Mouse (Mus musculus) forebrain, embryonic 10.5 days (tissue): Measurements from ENCODE around the gene Ugcg. TPM values are rescaled to one million over a fixed set of nuclear protein-coding genes. Genes with fewer than 3 reads are reported as not detected.
A peak's percentile ranks its signal among the peaks of the same experiment; 100 is the strongest.

Source experiments
- DNase-seq: peaks from one replicate; pipeline ENCODE4 v3.0.0-alpha.2; 2017; ENCODE audit warnings: low spot score; ENCODE audit errors: extremely low spot score
- H3K27ac ChIP-seq: fragments of 300-500 bp; sonication (generic); 2 replicates; pipeline ENCODE4 v1.5.1; 2016; ENCODE audit warnings: mild to moderate bottlenecking
- H3K27me3 ChIP-seq: fragments of 300-500 bp; sonication (generic); 2 replicates; pipeline ENCODE4 v1.6.1; 2016; ENCODE audit warnings: mild to moderate bottlenecking; ENCODE audit not compliant: poor library complexity, severe bottlenecking
- H3K36me3 ChIP-seq: fragments of 300-500 bp; sonication (generic); replicated peaks from 2 replicates; pipeline ENCODE4 v1.6.1; 2016; ENCODE audit warnings: mild to moderate bottlenecking, moderate library complexity
- H3K4me1 ChIP-seq: fragments of 300-500 bp; sonication (generic); 2 replicates; pipeline ENCODE4 v1.6.1; 2016
- H3K4me3 ChIP-seq: fragments of 300-500 bp; sonication (generic); 2 replicates; pipeline ENCODE4 v1.5.1; 2016; ENCODE audit warnings: mild to moderate bottlenecking, moderate library complexity
- H3K9me3 ChIP-seq: fragments of 300-500 bp; sonication (generic); 2 replicates; pipeline ENCODE4 v1.6.1; 2016; ENCODE audit warnings: mild to moderate bottlenecking, moderate library complexity
- WGBS: fragments of 180-500 bp; shearing (Covaris S2); methylation state at CpG from one replicate; pipeline ENCODE4 v1.1.7; 2016; 5-methylcytosine and 5-hydroxymethylcytosine counted together
- polyA plus RNA-seq: library from polyadenylated mRNA; unstranded; fragments of >200 nt; fragmentation: Nextera tagmentation; extraction: Ambion mirVana; gene quantifications from 2 replicates; pipeline ENCODE4 v1.2.1, GENCODE M21; 2016

The Ugcg gene
- 11.7 and 12.0 TPM in 2 replicates for polyA plus RNA-seq

DNA sequence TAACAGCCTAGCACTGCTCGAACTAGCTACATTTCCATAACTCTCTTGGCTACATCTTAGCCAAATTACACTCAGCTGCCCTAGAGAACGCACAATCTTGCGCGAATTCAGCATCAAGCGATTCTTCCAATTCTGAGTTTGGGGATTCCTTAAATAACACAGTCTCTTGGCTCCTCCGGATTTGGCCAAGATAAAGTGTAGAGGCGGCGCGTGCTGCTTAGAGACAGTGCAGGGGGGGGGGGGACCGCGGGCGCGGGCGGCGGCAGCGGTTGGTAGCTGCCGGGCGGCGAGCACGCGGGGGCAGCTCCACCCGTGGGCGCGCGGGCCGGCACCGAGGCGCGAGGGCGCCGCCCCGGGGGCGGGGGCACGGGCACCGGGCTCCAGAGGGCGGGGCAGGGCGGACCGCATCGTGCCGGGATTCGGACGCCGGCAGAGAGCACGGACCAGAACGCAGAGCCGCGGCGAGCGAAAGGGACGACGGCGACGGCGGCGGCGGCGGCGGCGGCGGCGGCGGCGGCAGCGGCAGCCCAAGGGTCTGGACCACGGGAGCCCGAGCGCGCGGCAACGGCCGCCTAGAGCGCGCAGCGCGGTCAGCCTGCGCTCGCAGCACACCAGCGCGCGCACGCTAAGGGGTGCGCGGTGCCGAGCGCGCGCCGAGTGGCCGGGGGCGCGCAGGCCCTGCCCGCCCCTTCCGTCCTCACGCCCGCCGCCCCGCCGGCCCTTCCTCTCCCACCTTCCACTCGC lies at the start of gene Ugcg:
Gene Ugcg (plus strand): TSS at position 456 of the 744 bp plus-strand sequence.
- Histone ChIP-seq H3K27ac (peak within 1 kb of the TSS; percentile 96), H3K4me1 (peaks cover 17% of the 10 kb centered on the region), H3K36me3 (peaks cover 10% of the 10 kb centered on the region), H3K27me3 (no peaks in the 10 kb centered on the region), H3K4me3 (peak within 1 kb of the TSS; percentile 83), H3K9me3 (no peaks in the 10 kb centered on the region)
- under 1% methylated on average over 95 of the region's 99 CpGs for WGBS
- peak; percentile 67 for DNase-seq

DNA sequence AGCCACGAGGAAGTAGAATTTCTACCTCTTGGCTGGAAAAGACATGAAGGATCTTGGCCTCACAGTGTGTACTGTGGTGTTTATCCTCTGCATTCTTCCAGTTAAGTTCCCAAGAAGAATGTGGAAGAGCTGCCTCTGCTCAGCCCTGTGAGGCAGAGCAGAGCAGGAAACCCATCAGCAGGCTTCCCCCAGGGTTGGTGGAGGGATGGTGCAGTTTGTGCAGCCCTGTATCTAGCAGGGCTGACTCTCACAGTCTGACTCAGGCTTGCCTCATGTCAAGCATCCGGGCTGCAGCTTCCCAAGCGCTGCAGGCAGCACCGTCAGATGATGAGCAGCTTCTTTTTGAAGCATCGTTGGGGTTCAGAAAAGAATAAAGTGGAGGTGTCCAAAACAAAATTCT lies 40.0 kb upstream of the Ugcg start:
- H3K4me3 ChIP-seq: no peak overlapping the region
- H3K36me3 ChIP-seq: no peaks in the 10 kb centered on the region
- no peak overlapping the region for H3K27ac ChIP-seq
- no peaks in the 10 kb centered on the region for H3K9me3 ChIP-seq
- 88% methylated on average over 5 of the region's 5 CpGs for WGBS
- H3K27me3 ChIP-seq: no peaks in the 10 kb centered on the region
- no peaks in the 10 kb centered on the region for H3K4me1 ChIP-seq
- DNase-seq: no peak

DNA sequence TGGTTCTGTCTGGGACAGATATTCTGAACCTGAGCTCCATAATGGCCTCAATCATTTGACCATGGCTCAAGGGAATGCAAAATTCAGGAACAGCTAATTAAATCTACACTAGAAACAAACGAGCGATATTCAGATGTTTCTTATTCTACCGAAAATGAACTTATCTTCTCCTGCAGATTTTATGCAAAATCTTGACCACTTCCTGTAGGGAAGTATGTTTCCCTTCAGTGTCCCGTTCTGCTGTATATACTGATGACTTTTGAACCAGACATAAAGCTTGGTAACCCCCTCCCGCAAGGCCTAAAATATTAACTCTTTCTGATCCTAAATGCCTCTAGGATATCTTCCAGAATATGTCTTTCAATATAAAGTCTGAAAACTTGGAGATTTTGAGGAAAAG lies 38.1 kb upstream of the Ugcg start:
- WGBS: 82% methylated on average over 5 of the region's 5 CpGs
- DNase-seq: no peak
- no peak overlapping the region for H3K4me3 ChIP-seq

DNA sequence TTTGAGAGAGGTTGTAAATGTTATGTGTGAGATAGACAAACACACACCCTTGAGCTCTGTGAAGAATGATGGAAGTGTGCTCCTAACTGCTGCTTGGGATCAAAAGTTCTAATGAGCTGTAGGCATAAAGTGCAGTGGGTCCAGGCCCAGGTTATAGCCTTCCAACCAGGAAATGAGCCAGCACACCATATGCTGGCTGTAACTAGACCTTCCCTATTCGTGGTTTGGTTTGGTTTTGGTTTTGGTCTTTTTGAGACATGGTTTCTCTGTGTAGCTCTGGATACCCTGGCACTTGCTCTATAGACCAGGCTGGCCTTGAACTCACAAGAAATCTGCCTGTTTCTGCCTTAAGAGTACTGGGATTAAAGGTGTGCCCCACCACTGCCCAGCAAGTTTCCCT lies 37.1 kb upstream of the Ugcg start:
- H3K4me3 ChIP-seq: no peak overlapping the region

More for the DNA sequence above, 38.1 kb upstream of the Ugcg start:
- H3K27me3 ChIP-seq: no peaks in the 10 kb centered on the region
- no peaks in the 10 kb centered on the region for H3K4me1 ChIP-seq
- H3K36me3 ChIP-seq: no peaks in the 10 kb centered on the region
- no peaks in the 10 kb centered on the region for H3K9me3 ChIP-seq
- H3K27ac ChIP-seq: no peak overlapping the region

DNA sequence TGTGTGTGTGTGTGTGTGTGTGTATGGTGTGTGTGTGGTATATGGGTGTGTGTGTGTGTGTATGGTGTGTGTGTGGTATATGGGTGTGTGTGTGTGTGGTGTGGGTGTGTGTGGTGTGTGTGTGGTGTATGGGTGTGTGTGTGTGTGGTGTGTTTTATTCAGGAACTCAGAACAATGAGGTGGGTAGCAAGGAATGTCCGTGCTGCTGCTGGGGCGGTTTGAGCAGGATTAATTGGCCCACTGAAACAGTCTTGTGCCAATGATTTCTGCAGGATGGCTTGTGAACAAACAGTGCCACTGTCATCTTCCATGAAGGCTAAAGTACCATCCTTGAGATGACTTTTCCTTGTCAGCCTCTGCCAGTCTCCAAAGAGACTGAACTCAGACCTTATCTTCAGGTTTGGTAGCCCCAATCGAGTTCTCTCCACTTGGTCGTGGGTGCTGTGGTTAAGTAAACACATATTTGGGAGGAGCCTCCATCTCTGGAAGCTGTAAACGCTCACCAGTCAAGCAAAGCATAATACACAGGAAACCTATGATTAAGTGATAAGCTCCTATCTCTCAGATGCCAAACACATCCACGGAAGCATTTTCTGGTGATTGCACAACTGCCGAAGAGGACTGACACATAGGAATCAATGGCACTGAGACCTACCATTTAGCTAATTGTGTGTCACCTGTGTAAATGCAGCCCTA lies 32.0 kb upstream of the Ugcg start:
- H3K9me3 ChIP-seq: no peaks in the 10 kb centered on the region
- no peaks in the 10 kb centered on the region for H3K27me3 ChIP-seq
- H3K27ac ChIP-seq: no peak overlapping the region
- WGBS: 82% methylated on average over 7 of the region's 7 CpGs
- no peaks in the 10 kb centered on the region for H3K4me1 ChIP-seq
- no peak for DNase-seq
- no peaks in the 10 kb centered on the region for H3K36me3 ChIP-seq
- H3K4me3 ChIP-seq: no peak overlapping the region

More for the DNA sequence above, 37.1 kb upstream of the Ugcg start:
- DNase-seq: no peak
- Histone ChIP-seq H3K27ac (no peak overlapping the region), H3K27me3 (no peaks in the 10 kb centered on the region), H3K9me3 (no peaks in the 10 kb centered on the region), H3K4me1 (no peaks in the 10 kb centered on the region), H3K36me3 (no peaks in the 10 kb centered on the region)
- WGBS: 81% methylated on average over 1 of the region's 1 CpGs

DNA sequence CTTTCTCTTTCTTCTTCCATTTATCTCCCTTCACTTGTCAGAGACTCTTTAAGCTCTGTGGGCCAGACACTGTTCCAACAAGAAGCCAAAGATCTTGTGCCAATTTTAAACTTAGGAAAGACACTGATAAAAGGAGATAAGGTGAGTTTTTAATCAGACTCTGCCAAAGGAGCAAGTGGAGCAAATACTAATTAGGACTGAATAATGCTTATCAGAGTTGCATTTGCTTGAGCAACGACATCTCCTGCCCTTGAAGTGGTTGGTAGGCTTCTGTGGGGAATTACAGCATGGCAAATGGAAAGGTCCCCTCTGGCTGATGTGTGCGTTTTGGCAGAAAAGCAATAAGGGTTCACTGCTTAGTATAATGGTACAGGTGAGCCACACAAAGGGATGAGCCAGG lies 31.4 kb upstream of the Ugcg start:
- Histone ChIP-seq H3K4me3 (no peak overlapping the region), H3K9me3 (no peaks in the 10 kb centered on the region), H3K36me3 (no peaks in the 10 kb centered on the region), H3K27me3 (no peaks in the 10 kb centered on the region), H3K27ac (no peak overlapping the region), H3K4me1 (no peaks in the 10 kb centered on the region)
- 79% methylated on average over 2 of the region's 2 CpGs for WGBS
- no peak for DNase-seq

DNA sequence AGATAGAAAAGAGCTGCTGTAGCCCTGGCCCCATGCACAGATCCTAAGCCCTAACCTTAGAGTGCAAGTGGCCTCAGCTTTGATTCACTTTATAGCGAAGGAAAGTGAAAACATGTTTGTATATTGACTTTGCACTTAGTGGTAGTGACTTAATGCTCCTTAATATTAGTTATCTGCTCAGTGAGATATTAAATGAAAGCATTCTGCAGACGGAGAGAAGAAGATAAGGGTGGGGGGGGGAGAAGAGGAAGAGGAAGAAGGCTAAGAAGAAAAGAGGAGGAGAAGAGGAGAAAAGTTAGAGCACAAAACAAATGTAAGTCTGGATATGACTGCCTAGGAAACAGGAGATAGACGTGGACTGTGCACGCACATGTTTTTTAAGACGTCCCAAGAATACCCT lies 28.8 kb upstream of the Ugcg start:
- Histone ChIP-seq H3K27me3 (no peaks in the 10 kb centered on the region), H3K4me3 (no peak overlapping the region), H3K4me1 (peaks cover 3% of the 10 kb centered on the region; the same call in 1 of the 2 replicates), H3K36me3 (no peaks in the 10 kb centered on the region), H3K27ac (no peak overlapping the region), H3K9me3 (no peaks in the 10 kb centered on the region)
- DNase-seq: no peak
- 89% methylated on average over 5 of the region's 5 CpGs for WGBS

DNA sequence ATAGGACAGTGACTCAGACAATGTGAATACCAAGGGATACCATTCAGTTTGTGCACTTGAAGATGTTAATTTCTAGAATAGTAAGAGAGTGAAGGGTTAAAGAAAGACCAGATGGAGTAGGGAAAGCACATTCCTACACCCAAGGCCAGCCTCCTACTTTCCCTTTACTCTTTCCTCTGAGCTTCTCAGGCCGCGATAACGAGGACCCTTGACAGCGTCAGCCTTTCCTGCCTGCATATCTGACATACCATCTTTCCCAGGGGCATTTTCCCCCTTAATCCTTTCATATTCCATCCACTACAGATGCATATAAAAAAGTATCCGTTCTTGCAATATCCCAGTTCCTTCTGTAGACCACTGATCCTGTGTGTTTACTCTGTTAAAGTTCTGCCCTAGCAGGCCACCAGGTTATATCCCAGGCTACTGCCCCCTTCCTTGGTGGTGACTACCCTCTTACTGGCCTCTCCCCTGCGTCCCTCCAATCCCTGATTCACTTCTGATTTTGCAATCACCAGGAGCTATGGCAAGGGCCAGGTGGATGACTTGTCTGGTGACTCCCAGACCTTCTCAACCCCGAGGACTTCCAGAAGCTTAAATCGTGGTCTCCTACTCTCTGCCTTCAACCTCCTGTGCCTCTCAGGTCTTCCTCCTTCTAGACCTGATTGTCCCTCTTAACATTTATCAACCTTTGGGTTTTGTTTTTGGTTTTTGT lies 27.9 kb upstream of the Ugcg start:
- no peaks in the 10 kb centered on the region for H3K36me3 ChIP-seq
- H3K4me3 ChIP-seq: no peak overlapping the region
- DNase-seq: no peak
- peaks cover 3% of the 10 kb centered on the region; the same call in 1 of the 2 replicates for H3K4me1 ChIP-seq
- no peaks in the 10 kb centered on the region for H3K27me3 ChIP-seq
- no peak overlapping the region for H3K27ac ChIP-seq
- WGBS: 84% methylated on average over 8 of the region's 8 CpGs
- H3K9me3 ChIP-seq: no peaks in the 10 kb centered on the region

DNA sequence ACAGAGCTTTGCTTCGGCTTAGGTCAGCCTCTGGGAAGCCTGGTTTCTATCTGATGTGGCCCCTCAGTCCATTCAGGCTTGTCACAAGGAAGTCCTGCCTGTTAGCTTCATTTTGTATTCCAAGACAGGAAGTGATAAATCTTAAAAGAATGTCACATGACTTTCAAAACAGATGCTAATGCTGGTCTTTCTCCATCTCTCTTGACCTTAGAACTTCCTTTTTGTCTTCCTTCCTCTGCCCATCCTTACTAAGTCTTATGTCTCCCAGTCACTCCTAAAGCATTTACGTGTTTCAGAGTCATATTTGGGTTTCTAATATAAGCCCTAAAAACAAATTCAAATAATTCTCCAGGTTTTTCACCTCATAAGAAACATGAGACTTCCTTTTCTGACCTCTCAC lies 25.0 kb upstream of the Ugcg start:
- Histone ChIP-seq H3K4me3 (no peak overlapping the region), H3K36me3 (no peaks in the 10 kb centered on the region), H3K27ac (no peak overlapping the region), H3K9me3 (no peaks in the 10 kb centered on the region), H3K4me1 (peaks cover 3% of the 10 kb centered on the region; the same call in 1 of the 2 replicates), H3K27me3 (no peaks in the 10 kb centered on the region)
- 89% methylated on average over 2 of the region's 2 CpGs for WGBS
- no peak for DNase-seq

DNA sequence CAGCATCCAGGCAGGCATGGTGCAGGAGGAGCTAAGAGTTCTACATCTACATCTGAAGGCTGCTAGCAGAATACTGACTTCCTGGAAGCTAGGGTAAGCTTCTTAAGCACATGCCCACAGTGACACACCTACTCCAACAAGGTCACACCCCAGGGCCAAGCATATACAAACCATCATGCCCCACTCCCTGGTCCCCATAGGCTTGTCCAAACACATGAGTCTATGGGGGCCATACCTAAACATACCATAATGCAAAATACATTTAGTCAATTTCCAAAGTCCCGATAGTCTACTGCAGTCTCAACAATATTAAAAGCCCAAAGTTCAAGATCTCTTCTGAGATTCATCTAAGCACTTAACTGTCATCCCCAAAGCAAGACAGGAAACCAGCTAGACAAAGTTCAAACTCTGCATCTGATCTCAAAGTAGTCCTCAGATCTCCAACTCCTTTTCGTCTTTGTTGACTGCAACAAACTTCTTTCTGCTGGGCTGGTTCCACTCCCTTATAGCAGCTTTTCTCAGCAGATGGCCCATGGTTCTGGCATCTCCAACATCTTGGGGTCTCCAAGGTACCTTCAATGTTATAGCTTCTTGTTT lies 21.7 kb upstream of the Ugcg start:
- Histone ChIP-seq H3K4me1 (peaks cover 3% of the 10 kb centered on the region; the same call in 1 of the 2 replicates), H3K27ac (no peak overlapping the region), H3K4me3 (no peak overlapping the region), H3K36me3 (no peaks in the 10 kb centered on the region), H3K27me3 (no peaks in the 10 kb centered on the region), H3K9me3 (no peaks in the 10 kb centered on the region)
- DNase-seq: no peak
- WGBS: 92% methylated on average over 2 of the region's 2 CpGs

DNA sequence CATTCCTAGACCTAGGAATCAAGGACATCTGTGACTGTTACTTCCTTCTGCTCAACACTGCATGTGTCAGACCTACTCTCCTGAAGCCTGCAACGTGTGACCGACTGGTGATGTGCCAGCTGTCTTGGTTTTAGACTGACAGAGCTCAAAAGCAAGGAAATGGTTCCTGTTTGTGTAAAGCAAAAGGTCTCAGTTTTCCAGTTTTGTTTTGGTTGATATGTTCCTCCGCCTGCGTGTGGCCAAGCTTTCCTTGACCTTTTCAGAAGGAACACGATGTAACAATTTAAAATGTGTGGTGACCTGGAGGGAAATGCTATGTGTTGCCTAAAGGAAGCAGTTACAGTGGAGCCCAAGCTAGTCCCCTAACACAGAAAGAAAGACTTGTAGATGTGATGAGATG lies 19.1 kb upstream of the Ugcg start:
- no peak for DNase-seq
- Histone ChIP-seq H3K9me3 (no peaks in the 10 kb centered on the region), H3K36me3 (no peaks in the 10 kb centered on the region), H3K27ac (no peak overlapping the region), H3K4me3 (no peak overlapping the region), H3K4me1 (peaks cover 5% of the 10 kb centered on the region), H3K27me3 (no peaks in the 10 kb centered on the region)
- WGBS: 85% methylated on average over 5 of the region's 5 CpGs

DNA sequence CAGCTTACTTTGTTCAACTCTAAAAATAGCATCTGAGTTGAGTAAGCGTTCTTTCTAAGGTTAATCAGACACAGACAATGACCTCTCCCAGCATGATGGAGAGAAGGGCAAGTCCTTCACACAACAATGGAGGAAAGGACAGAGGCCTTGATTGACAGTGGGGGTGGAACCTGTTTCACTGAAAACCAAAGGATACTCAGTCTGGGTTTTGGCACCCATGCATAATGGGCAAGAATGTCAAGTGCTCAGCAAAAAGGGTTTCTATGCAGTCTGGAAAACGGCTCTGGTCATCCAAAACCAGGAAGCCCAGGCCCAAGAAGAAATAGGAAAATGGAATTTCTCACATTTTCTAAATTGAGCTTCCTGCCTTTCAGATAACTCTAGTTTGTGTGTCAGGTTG lies 16.4 kb upstream of the Ugcg start:
- Histone ChIP-seq H3K27me3 (no peaks in the 10 kb centered on the region), H3K4me1 (peaks cover 5% of the 10 kb centered on the region), H3K27ac (no peak overlapping the region), H3K4me3 (no peak overlapping the region), H3K36me3 (no peaks in the 10 kb centered on the region), H3K9me3 (no peaks in the 10 kb centered on the region)
- 30% methylated on average over 2 of the region's 2 CpGs for WGBS
- DNase-seq: no peak
